Mouse (Mus musculus) adrenal gland, adult (tissue): ENCODE results near the gene Olfr670.
"Not testable (repeated sequence)": the region's sequence is repeated elsewhere in the genome, so short reads cannot be mapped to it uniquely, and the experiment has no call there.

ENCODE experiments used
- DNase-seq, 2 experiments: peaks; one replicate each; pipeline ENCODE4 v3.0.0; 2022 to 2023; ENCODE audit warnings: low spot score in 1 of 2; ENCODE audit not compliant: inconsistent age in 2 of 2

Gene Olfr670

GRCm38 (mm10) chr7:104962520-104962919 lies at the start of gene Olfr670:
Olfr670 (minus strand) TSS chr7:104962620.
- peak in 1 of 2 experiments; percentile 30 for DNase-seq

GRCm38 (mm10) chr7:105001929-105002328 lies 39.5 kb upstream of the Olfr670 start, which contains the start of gene Olfr672:
Olfr672 (minus strand) TSS chr7:105002029.
- DNase-seq: no peak

GRCm38 (mm10) chr7:104979026-104979425 lies 16.6 kb upstream of the Olfr670 start, which contains the start of gene Olfr671:
Olfr671 (minus strand) TSS chr7:104979126.
- DNase-seq: no peak

- DNase-seq: not testable (repeated sequence)
These were observed 10.1 kb upstream of the Olfr670 start for GRCm38 (mm10) chr7:104972507-104972906.

GRCm38 (mm10) chr7:104950234-104950633 lies 12.2 kb downstream of the Olfr670 start:
- not testable (repeated sequence) for DNase-seq

- DNase-seq: no peak
These were observed 28.5 kb downstream of the Olfr670 start, which contains the start of gene Olfr669 for GRCm38 (mm10) chr7:104933940-104934339. Olfr669 (plus strand) TSS chr7:104934240.

- no peak for DNase-seq
These were observed 34.5 kb downstream of the Olfr670 start, which contains the start of gene Olfr668 for GRCm38 (mm10) chr7:104927957-104928356. Olfr668 (minus strand) TSS chr7:104928057.

- DNase-seq: no peak
These were observed 41.0 kb downstream of the Olfr670 start, which contains the start of gene Olfr667 for GRCm38 (mm10) chr7:104921382-104921781. Olfr667 (minus strand) TSS chr7:104921482.
